Mouse (Mus musculus) kidney, adult 11 months (tissue): ENCODE measurements around the gene Otog.

ENCODE experiments used
- DNase-seq: peaks from one replicate; pipeline ENCODE4 v3.0.0; 2022

Otog gene

GRCm38 (mm10) chr7:46283681-46284080 lies 42.9 kb downstream of the Otog start:
- no peak for DNase-seq

DNA sequence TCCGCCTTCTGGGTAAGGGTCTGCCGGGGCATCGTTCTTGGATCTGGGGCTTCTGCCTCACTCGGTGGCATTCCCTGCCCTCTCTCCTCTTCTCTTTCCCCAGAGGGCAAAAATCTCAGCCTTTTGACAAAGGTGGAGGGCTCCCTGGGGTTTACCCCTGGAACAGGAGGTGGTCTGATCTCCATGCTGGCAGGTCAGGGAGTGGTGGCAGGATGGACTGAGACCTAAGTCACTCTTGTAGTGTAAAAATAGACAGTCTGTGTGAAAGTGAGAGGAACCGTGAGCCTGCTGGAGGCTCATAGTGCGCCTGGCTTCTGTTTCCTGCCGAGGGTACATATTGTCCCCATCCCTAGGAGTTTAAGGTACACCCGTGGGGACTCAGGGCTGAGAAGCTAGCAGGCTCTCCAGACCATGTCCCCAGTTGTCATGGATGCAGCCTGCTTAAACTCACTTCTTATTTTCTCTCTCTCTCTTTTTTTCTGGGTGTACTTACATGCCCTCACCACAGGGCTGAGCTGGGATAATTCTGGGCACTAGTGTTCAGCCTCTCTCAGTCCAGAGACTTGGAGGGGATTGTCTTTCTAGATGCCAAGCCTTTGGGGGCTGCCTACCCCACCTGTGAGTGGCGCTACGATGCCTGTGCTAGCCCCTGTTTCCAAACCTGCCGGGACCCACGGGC lies 44.5 kb downstream of the Otog start:
- DNase-seq: no peak

DNA sequence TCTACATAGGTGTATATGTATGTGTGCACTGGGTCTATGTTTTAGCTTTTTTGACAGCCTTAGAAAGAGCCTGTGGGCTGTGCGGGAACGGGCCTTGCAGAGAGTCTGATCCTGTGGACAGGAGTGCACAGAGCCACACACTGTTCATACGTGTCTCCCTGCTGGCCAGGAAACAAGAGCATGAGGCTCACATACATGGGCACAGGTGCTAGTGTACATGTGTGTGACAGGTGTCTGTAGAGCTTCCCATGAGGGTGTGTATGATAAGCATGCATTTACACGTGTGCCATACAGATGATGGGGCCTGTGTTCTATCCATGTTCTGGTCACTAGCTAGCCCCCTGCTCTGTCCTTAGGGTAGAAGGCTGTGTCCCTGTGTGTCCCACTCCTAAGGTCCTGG lies 45.6 kb downstream of the Otog start:
- no peak for DNase-seq

DNA sequence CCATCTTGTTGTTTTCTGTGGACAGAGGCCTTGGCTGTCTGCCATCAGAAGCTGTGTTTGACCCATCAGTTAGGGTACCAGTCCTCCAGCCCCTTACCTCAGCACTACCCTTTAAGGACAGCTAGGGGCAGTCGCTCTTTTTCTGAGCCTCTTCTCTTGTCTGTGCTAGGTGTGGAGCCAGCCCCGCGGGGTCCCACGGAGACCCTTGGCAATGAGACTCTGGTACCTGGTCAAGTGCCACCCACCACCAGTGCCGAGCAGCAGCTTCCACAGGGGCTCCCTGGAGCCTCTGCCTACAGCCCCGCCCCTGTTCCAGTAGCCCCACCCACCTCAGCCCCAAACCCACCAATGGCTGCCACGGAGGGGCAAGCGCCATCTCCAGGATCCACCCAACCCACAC lies 46.3 kb downstream of the Otog start:
- no peak for DNase-seq

DNA sequence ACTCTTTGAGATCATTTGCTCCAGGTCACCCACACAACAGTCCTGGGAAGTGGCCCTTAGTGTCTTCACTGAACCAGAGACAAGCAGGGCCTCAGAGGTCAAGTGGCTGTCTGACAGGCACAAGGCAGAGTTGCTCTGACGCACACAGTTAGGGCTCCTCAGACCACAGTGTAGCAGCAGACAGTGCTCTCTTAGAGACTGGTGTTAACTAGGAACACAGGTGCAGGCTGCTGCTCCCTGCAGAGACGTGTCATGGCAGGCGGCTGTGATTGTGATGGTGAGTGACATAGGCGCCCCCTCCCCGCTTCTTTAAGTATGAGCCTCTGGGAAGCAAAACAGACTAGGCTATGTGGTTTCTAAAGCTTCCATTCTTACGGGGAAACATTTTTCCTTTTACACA lies 55.5 kb downstream of the Otog start:
- no peak for DNase-seq

- no peak for DNase-seq
Observed at GRCm38 (mm10) chr7:46301031-46301632, 60.3 kb downstream of the Otog start.

DNA sequence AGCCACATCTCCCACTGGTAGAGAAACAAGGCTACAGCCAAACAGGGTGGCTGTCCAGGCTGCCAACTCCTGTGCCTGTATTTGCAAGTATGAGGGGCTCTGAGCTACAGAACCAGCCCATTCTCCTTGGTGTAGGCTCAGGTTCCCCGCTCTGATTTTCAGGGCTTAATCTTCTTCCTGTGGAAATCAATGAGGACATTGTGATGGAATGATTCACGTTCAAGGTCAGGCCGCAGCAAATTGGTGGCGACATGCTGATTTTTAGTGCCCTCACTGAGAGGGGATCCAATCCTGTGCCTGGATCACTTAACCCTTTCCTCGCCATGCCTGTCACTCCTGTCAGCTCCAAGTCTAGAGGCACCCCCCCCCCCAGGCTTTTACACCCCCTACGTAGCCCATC lies 72.7 kb downstream of the Otog start:
- DNase-seq: no peak

DNA sequence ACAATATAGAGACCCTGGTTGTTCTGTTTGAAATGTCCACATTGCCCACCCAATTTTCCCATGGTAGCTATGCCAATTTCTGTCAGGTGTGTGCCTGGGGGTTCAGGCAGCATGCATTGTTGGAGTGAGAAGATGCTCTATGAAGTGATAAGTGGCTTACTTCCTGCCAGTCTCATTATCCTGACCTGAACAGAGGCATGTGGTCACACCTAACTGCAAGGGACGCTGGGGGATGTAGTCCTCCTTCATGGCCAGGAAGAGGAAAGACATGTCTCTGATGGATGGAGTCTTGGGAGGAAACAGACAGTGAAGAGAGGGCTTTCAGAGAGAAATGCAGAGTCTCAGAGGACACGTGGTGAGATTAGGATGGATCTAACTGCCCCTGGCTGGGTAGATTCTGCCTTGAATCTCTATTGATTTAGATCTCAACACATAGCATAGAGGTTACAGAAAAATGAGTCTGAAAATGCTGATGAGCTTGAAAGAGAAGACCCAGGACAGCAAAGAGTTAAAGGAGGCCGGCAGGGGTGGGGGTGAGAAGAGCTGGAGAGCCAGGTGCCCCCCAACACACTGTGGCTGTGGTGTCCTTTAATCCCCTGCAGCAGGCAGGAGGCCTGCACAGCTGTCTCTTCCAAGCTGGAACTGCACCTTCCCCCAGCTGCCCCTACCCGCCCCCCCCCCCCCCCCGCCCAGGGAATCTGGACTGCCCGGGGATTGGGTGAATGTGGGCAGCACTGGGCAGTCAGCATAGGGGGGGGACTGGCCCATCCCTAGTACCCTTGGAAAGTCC lies 73.6 kb downstream of the Otog start:
- no peak for DNase-seq

DNA sequence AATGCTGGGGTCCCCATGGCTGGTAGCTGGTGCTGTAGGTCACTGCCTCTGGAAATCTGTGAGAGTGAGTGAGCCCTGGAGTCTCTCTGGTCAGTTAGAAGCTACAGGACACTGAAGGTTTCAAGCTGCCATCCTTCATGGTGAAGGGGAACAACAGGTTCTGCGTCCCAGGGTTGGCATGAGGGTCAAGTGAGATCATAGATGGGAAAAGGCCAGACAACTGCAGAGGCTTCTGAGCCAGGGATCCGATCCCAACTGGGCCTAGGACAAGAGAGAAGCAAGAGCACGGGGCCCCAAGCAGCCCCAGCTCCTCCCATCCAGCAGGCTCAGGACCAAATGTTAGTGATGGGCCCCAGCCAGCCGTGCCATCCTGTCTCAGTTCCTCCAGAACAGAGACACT lies 74.9 kb downstream of the Otog start:
- DNase-seq: no peak

- no peak for DNase-seq
Observed at GRCm38 (mm10) chr7:46316948-46317347, 76.2 kb downstream of the Otog start.

DNA sequence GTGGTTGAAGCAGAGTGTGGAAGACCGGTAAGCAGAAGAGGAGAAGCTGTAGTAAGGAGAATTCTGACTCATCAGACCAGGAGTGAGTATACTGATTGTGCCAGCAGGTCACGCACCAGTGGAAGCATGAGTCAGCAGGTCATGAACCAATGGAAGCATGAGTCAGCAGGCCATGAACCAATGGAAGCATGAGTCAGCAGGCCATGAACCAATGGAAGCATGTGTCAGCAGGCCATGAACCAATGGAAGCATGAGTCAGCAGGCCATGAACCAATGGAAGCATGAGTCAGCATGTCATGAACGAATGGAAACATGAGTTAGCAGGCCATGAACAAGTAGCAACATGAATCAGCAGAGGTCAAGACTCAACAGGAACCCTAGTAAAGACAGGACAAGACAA lies 80.5 kb downstream of the Otog start:
- DNase-seq: no peak

GRCm38 (mm10) chr7:46327896-46328295 lies 87.1 kb downstream of the Otog start:
- no peak for DNase-seq

DNA sequence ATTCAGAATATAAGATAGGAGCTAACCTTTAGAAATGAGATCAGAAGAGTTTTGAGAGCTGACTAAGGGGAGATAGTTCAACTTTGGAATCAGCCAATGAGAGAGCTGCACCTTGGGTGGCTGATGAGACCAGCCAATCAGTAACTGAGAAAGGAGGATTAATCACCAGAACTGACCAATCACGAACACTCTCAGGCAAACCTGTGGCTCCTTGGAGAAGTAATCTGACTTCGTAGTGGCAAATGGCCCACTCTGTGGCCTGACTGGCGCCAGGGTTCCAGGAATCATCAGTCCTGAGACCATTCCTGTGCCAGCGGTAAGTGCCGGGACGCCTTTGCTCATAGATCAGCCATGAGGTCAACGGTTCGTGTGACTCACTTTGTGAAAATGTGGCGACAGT lies 96.6 kb downstream of the Otog start:
- DNase-seq: no peak

- DNase-seq: no peak
Observed at GRCm38 (mm10) chr7:46339818-46340217, 99.0 kb downstream of the Otog start.

GRCm38 (mm10) chr7:46340295-46340694 lies 99.5 kb downstream of the Otog start:
- DNase-seq: no peak

GRCm38 (mm10) chr7:46341471-46341870 lies 100.7 kb downstream of the Otog start:
- DNase-seq: no peak

DNA sequence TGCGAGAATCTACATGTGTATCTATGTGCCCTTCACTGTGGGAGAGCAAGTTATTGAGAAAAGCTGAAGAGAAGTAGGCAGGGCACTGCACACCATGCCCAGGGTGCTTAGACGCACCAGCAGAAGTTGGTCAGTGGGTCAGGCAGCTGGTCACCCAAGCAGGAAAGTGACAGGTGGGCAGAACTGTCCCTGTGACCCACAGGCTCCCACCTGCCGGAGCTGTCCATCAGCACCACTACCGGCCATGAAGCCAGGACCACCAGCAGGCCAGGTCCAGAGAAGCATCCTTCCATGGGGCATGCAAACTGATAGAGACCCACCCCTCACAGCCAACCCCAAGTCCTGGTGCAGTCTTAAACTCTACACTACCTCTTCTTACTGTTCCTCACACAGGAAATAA lies 106.9 kb downstream of the Otog start:
- DNase-seq: no peak

GRCm38 (mm10) chr7:46348813-46349212 lies 108.0 kb downstream of the Otog start:
- DNase-seq: no peak

DNA sequence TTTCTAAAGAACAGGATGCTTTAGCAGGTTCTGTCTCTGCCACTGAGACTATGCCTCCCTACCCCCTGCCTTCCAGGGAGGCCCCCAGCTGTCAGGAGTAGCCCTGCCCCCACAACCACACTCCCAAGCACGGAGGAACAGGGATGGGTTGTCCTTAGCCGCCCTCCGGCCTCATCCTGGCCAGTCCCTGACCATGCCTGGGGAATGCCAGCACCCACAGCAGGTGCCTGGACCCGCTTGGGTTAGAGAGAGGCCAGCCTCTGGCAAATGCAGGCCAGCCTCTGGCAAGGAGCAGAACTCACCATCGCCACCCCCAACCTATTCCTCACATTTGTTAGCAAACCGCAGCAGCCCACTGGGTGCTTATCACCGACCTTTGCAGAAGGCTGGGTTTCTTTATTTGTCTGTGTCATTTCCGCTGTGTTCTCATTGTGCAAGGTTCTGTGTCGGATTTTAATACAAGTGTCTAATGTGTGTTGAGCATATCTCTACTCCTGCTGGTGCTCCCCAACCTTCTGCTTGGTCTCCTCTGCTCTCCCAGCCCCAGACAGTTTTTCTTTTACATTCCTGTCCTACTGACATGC lies 109.4 kb downstream of the Otog start:
- DNase-seq: no peak

DNA sequence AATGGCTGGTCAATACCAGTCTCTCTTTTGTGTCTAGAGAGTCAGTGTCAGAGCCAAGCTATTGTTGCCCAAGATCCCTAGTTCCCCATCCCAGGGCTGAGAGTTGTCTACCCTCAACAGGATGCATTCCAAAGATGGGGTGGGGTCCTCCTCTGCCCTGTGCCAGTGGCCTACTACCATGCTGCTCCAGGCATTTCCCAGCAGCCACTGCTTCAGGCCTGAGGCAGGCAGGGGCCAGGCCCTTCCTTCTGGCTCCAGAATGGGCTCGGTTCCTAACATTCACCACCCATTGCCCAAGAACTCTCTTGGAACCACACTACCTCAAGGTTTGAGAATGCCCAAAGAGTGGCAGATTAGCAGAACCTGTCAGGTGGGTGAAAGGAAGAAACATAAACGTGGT lies 112.0 kb downstream of the Otog start:
- no peak for DNase-seq

DNA sequence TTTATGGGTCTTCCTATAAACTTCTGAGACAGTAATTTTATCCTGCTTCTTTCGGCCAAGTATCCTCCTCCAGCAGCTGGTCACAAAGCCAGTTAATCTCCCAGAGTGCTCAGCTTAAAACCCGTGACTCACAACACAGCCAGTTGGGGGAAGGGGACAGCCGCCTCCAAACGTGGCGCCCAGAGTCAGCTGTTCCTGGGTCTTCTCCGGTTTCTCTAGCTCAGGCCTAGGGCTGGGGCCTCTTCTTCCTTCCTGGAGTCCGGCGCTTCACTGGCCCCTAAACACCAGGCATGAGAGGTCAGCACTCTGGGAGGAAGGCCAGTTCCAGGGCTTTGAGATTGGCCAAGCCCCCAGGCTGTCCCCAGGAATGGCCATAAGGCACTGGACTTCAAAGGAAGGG lies 112.4 kb downstream of the Otog start:
- no peak for DNase-seq

DNA sequence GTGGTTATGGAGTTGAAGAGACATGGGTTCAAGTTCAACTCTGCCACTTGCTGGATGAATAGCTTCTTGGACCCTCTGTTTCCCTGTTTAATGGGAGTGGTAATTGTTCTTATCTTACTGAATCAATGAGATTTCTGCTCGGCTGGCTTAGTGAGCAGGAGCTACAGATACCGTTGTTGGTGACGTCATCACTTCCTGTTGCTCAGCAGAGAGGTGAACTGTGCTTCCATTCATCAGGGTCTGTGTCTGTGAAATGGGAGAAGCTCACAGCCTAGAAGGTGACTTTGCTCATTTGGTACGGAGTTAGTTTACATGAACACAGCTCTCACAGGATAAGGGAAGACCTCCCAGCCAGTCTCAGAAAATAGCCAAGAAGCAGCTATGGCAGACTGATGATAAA lies 113.1 kb downstream of the Otog start:
- DNase-seq: no peak
